Mouse (Mus musculus): ENCODE measurements around the gene Bcl7b. TPM values are rescaled to one million over a fixed set of nuclear protein-coding genes. Genes with fewer than 3 reads are reported as not detected.

The Bcl7b gene
- total and polyA plus RNA-seq, 3 experiments, result 37.6 to 44.1 (median 40.3) TPM

DNA sequence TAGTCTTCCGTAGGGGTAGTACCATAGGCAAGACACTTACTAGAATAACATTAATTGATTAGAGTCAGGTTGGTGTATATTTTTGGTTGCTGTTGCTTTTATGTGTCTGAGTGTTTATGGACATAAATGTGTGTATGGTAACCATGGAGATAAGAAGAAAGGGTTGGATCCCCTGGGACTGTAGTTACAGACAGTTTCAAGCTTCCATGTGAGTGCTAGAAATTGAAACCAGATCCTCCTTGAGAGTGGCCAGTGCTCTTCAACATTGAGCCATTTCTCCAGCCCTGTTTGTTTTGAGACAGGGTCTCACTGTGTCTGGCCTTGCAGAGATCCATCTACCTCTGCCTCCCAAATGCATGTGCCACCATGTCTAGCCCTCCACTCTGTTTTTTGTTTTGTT is 24.3 kb downstream of the Bcl7b start:
- intact Hi-C loops (cut with DNase I), result no loop called here
- peaks cover 47% of the 10 kb centered on the region for H3K36me3 ChIP-seq (ENCODE audit: control insufficient read depth, insufficient read depth, low read length)
- peaks cover 1% of the 10 kb centered on the region for H3K4me1 ChIP-seq (ENCODE audit: control insufficient read depth, insufficient read depth, low read length)
- H3K27me3 ChIP-seq (ENCODE audit: control insufficient read depth, insufficient read depth, low read length), result no peaks in the 10 kb centered on the region
- no peak for DNase-seq
- H3K27ac ChIP-seq, result no peak overlapping the region
- 88% methylated on average over 1 of the region's 1 CpGs for WGBS
- peaks cover 9% of the 10 kb centered on the region for H3K79me2 ChIP-seq (replicated peaks; ENCODE audit: control insufficient read depth, insufficient read depth, low read length)
- no peak overlapping the region for H3K9ac ChIP-seq (ENCODE audit: low read depth, low read length)
- TF ChIP-seq EP300 (IDR thresholded peaks at IDR 0.05; ENCODE audit: insufficient read depth, low read depth, low read length), result no peak
- TF ChIP-seq POLR2A (IDR thresholded peaks at IDR 0.05; ENCODE audit: insufficient read depth, low read depth, low read length), result no peak
- TF ChIP-seq CTCF (IDR thresholded peaks at IDR 0.05), result no peak
- no peak overlapping the region for H3K4me3 ChIP-seq

DNA sequence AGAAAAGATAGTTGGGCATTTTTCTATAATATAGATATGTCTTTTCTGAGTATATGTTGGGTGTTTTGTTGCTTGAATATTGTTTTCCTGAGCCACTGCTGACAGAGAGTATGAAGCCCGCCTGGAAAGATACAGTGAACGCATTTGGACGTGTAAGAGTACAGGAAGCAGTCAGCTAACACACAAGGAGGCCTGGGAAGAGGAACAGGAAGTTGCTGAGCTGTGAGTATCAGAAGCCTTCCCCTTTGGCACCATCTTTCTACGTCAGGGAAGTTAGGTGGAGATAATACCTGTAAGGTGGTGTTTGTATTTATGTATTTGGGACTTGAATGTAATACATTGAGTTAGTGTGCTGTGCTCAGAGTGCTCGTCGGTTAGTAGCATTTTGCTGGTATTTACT is 28.3 kb downstream of the Bcl7b start:
- H3K4me1 ChIP-seq (ENCODE audit: control insufficient read depth, insufficient read depth, low read length), result no peaks in the 10 kb centered on the region; the same call in none of the 2 replicates
- H3K27me3 ChIP-seq (ENCODE audit: control insufficient read depth, insufficient read depth, low read length), result no peaks in the 10 kb centered on the region
- H3K27ac ChIP-seq, result no peak overlapping the region
- TF ChIP-seq EP300 (IDR thresholded peaks at IDR 0.05; ENCODE audit: insufficient read depth, low read depth, low read length), result no peak
- TF ChIP-seq POLR2A (IDR thresholded peaks at IDR 0.05; ENCODE audit: insufficient read depth, low read depth, low read length), result no peak
- no peak for TF ChIP-seq CTCF (IDR thresholded peaks at IDR 0.05)
- H3K4me3 ChIP-seq, result no peak overlapping the region
- H3K79me2 ChIP-seq (replicated peaks; ENCODE audit: control insufficient read depth, insufficient read depth, low read length), result peaks cover 9% of the 10 kb centered on the region; the same call in 1 of the 2 replicates
- WGBS, result 45% methylated on average over 6 of the region's 6 CpGs
- DNase-seq, result no peak
- H3K9ac ChIP-seq (ENCODE audit: low read depth, low read length), result no peak overlapping the region
- intact Hi-C loops (cut with DNase I), result no loop called here
- H3K36me3 ChIP-seq (ENCODE audit: control insufficient read depth, insufficient read depth, low read length), result peaks cover 43% of the 10 kb centered on the region

DNA sequence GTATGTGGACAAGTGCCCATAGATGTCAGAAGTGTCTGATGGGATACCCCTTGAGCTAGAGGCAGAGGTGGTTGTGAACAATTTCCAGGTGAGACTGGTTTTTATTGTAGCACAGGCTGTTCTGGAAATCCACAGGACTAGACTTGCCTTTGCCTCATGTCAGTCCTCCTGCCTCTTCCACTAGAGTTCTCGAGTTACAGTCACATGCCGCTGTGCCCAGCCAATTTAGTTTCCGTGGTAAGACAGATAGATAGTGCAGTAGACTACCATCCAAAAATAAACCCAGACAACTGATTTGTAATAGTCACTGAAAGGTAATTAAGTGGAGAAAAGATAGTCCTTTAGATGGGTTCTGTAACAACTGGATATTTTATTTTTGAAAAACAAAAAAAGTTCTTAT is 34.7 kb downstream of the Bcl7b start:
- peaks cover 1% of the 10 kb centered on the region for H3K4me1 ChIP-seq (ENCODE audit: control insufficient read depth, insufficient read depth, low read length)
- no peaks in the 10 kb centered on the region for H3K27me3 ChIP-seq (ENCODE audit: control insufficient read depth, insufficient read depth, low read length)
- H3K79me2 ChIP-seq (replicated peaks; ENCODE audit: control insufficient read depth, insufficient read depth, low read length), result 0 out of 2 replicates have a peak, but pooled peaks cover 1% of the 10 kb centered on the region
- peak in 1 of 2 experiments; percentile 51 for DNase-seq
- TF ChIP-seq POLR2A (IDR thresholded peaks at IDR 0.05; ENCODE audit: insufficient read depth, low read depth, low read length) (no peak), EP300 (IDR thresholded peaks at IDR 0.05; ENCODE audit: insufficient read depth, low read depth, low read length) (0 out of 2 replicates have a peak, but pooled peaks have one; percentile 36), CTCF (IDR thresholded peaks at IDR 0.05) (no peak)
- intact Hi-C loops (cut with DNase I), result no loop called here
- no peak overlapping the region for H3K4me3 ChIP-seq
- WGBS, result 56% methylated on average over 3 of the region's 3 CpGs
- no peak overlapping the region for H3K9ac ChIP-seq (ENCODE audit: low read depth, low read length)
- H3K27ac ChIP-seq, result peak overlapping the region; percentile 15
- H3K36me3 ChIP-seq (ENCODE audit: control insufficient read depth, insufficient read depth, low read length), result peaks cover 20% of the 10 kb centered on the region

GRCm38 (mm10) chr5:135208197-135208596 is 40.1 kb downstream of the Bcl7b start:
- TF ChIP-seq EP300 (IDR thresholded peaks at IDR 0.05; ENCODE audit: insufficient read depth, low read depth, low read length), result no peak
- TF ChIP-seq CTCF (IDR thresholded peaks at IDR 0.05), result peak; percentile 54
- H3K4me1 ChIP-seq (ENCODE audit: control insufficient read depth, insufficient read depth, low read length), result no peaks in the 10 kb centered on the region
- no peak for DNase-seq
- H3K27me3 ChIP-seq (ENCODE audit: control insufficient read depth, insufficient read depth, low read length), result no peaks in the 10 kb centered on the region
- no peak overlapping the region for H3K27ac ChIP-seq
- no peaks in the 10 kb centered on the region for H3K79me2 ChIP-seq (replicated peaks; ENCODE audit: control insufficient read depth, insufficient read depth, low read length)
- no peak overlapping the region for H3K4me3 ChIP-seq
- intact Hi-C loops (cut with DNase I), result no loop called here
- H3K9ac ChIP-seq (ENCODE audit: low read depth, low read length), result no peak overlapping the region
- 93% methylated on average over 1 of the region's 1 CpGs for WGBS
- peaks cover 15% of the 10 kb centered on the region for H3K36me3 ChIP-seq (ENCODE audit: control insufficient read depth, insufficient read depth, low read length)

- no peak for DNase-seq
- Histone ChIP-seq H3K27ac (no peak overlapping the region), H3K9ac (ENCODE audit: low read depth, low read length) (no peak overlapping the region), H3K4me3 (no peak overlapping the region), H3K36me3 (ENCODE audit: control insufficient read depth, insufficient read depth, low read length) (peaks cover 3% of the 10 kb centered on the region), H3K27me3 (ENCODE audit: control insufficient read depth, insufficient read depth, low read length) (no peaks in the 10 kb centered on the region), H3K79me2 (replicated peaks; ENCODE audit: control insufficient read depth, insufficient read depth, low read length) (no peaks in the 10 kb centered on the region), H3K4me1 (ENCODE audit: control insufficient read depth, insufficient read depth, low read length) (no peaks in the 10 kb centered on the region)
- WGBS, result 60% methylated on average over 6 of the region's 6 CpGs
- TF ChIP-seq EP300 (IDR thresholded peaks at IDR 0.05; ENCODE audit: insufficient read depth, low read depth, low read length) (no peak), POLR2A (IDR thresholded peaks at IDR 0.05; ENCODE audit: insufficient read depth, low read depth, low read length) (no peak), CTCF (IDR thresholded peaks at IDR 0.05) (no peak)
- intact Hi-C loops (cut with DNase I), result no loop called here
Measured at GRCm38 (mm10) chr5:135216871-135217270, 48.8 kb downstream of the Bcl7b start.

- H3K4me1 ChIP-seq (ENCODE audit: control insufficient read depth, insufficient read depth, low read length), result no peaks in the 10 kb centered on the region
- no peak for DNase-seq
- 0 out of 2 replicates have a peak, but pooled peaks cover 1% of the 10 kb centered on the region for H3K79me2 ChIP-seq (replicated peaks; ENCODE audit: control insufficient read depth, insufficient read depth, low read length)
- TF ChIP-seq CTCF (IDR thresholded peaks at IDR 0.05), result no peak
- no peak for TF ChIP-seq EP300 (IDR thresholded peaks at IDR 0.05; ENCODE audit: insufficient read depth, low read depth, low read length)
- no peak for TF ChIP-seq POLR2A (IDR thresholded peaks at IDR 0.05; ENCODE audit: insufficient read depth, low read depth, low read length)
- no peaks in the 10 kb centered on the region for H3K27me3 ChIP-seq (ENCODE audit: control insufficient read depth, insufficient read depth, low read length)
- H3K36me3 ChIP-seq (ENCODE audit: control insufficient read depth, insufficient read depth, low read length), result 0 out of 2 replicates have a peak, but pooled peaks cover 1% of the 10 kb centered on the region
- no peak overlapping the region for H3K9ac ChIP-seq (ENCODE audit: low read depth, low read length)
- intact Hi-C loops (cut with DNase I), result no loop called here
- no peak overlapping the region for H3K27ac ChIP-seq
- H3K4me3 ChIP-seq, result no peak overlapping the region
Measured at GRCm38 (mm10) chr5:135220941-135221340, 52.9 kb downstream of the Bcl7b start.

Measured in heart, adult 2 months (tissue).